Mouse (Mus musculus) stomach, adult 2 months (tissue): ENCODE measurements around the gene Taar7b. TPM values are rescaled to one million over a fixed set of nuclear protein-coding genes. Genes with fewer than 3 reads are reported as not detected.

ENCODE experiments used
- polyA plus RNA-seq: library from polyadenylated mRNA; depleted of rRNA; stranded (reverse); fragments of >200 nt; gene quantifications from 2 replicates; pipeline ENCODE4 v1.2.3, GENCODE M21; 2012; rRNA removed

Gene Taar7b
- polyA plus RNA-seq: not detected in 2 replicates

DNA sequence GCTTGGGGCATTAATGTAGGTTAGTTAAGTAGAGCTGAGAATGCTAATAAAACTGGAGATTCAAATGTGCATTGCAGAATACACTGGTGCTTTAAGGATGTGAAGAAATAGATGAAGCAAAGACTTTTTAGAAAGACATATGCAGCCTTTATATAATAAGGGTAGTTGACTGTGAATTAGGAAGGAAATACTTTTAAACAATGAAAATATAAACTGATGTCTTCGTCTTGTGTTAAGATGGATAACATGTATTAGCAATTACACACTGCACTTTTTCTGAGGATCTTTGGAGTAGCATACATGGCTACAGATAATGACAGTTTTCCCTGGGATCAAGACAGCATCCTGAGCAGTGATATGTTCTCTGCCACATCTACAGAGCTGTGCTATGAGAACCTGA, at the start of gene Taar7b:
Taar7b (plus strand) TSS at position 301 of the 400 bp plus-strand sequence.

DNA sequence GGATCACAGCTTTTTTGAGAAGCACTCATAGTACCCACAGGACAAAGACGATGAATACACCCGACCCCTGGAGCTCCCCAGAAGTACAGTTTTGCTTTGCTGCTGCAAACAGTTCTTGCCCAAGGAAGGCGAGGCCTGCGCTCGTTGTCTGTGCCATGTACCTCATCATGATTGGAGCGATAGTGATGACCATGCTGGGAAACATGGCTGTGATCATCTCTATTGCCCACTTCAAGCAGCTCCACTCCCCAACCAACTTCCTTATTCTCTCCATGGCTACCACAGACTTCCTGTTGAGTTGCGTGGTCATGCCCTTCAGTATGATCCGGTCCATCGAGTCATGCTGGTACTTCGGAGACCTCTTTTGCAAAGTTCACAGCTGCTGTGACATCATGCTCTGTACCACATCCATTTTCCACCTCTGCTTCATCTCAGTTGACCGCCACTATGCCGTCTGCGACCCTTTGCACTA, 39.3 kb upstream of the Taar7b start, which contains the start of gene Taar4:
Taar4 (plus strand) TSS at position 51 of the 472 bp plus-strand sequence.

DNA sequence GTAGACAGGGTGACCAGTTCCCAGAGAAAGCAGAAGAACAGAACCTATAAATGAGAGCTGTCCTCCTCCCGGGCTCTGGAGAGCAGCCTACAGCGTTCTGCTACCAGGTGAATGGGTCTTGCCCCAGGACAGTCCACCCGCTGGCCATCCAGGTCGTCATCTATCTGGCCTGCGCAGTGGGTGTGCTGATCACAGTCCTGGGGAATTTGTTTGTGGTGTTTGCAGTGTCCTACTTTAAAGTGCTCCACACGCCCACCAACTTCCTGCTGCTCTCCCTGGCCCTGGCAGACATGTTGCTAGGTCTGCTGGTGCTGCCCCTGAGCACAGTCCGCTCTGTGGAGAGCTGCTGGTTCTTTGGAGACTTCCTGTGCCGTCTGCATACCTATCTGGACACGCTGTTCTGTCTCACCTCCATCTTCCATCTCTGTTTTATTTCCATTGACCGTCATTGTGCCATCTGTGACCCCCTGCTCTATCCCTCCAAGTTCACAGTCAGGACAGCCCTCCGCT, 29.0 kb upstream of the Taar7b start, which contains the start of gene Taar5:
Taar5 (plus strand) TSS at position 51 of the 510 bp plus-strand sequence.

DNA sequence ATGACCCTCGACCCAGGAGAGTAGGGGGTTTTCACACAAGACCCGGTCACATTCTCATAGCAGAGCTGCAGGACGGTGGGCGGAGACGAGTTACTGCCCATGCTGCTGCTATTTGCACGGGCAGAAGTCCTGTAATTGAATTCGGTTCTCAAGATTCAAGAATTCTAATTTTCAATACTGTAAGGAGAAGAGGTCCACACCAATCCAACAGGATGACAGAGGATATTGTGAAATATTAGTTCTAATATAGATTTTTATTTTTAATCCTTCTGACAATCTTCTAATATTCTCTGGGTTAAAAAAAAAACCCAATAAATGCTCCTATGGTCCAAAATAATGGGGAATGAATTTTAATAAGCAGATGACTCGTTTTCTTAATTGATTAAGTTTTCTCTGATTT, 14.2 kb upstream of the Taar7b start, which contains the start of gene Taar6:
Taar6 (minus strand) TSS at position 101 of the 400 bp plus-strand sequence.

DNA sequence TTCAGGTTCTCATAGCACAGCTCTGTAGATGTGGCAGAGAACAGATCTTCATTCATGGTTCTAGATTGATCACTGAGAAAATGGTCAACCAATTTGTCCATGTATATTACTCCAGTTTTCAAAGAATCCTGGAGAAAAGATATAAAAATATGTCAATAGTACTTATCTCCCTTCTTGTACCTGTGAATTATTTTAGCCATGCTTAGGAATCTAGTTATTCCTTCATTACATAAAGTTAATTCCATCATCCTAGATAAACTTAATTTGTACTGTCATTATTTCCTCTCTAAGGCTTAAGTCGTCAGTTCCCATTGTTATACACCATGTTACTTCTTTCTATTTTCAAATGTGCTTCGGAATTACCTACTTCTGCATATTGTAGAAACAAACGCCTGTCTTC, 6.4 kb upstream of the Taar7b start, which contains the start of gene Taar7a:
Taar7a (minus strand) TSS at position 101 of the 400 bp plus-strand sequence.

DNA sequence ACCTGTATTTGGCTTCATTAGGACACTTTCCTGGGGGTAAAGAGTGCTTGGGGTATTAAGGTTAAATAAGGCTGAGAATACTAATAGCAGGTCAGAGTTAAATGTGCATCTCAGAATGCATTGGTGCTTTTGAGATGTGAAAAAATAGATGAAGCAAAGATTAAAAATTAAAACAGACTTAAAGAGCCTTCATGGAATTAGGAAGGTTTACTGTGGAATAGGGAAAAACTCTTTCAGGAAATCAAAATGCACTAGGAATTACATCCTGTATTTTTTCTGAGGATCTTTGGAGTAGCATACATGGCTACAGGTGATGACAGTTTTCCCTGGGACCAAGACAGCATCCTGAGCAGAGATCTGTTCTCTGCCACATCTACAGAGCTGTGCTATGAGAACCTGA, 27.2 kb downstream of the Taar7b start, which contains the start of gene Taar7d:
Taar7d (plus strand) TSS at position 301 of the 400 bp plus-strand sequence.

DNA sequence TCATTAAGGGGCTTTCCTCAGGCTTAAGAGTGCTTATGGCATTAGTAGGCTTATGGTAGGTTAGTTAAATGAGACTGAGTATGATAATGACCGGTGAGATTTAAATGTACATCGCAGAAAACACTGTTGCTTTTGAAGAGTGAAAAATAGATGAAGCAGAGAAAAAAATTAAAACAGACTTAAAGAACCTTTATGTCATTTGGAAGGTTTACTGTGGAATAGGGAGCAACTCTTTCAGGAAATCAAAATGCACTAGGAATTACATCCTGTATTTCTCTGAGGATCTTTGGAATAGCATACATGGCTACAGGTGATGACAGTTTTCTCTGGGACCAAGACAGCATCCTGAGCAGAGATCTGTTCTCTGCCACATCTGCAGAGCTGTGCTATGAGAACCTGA, 37.6 kb downstream of the Taar7b start, which contains the start of gene Taar7e:
Taar7e (plus strand) TSS at position 301 of the 400 bp plus-strand sequence.

DNA sequence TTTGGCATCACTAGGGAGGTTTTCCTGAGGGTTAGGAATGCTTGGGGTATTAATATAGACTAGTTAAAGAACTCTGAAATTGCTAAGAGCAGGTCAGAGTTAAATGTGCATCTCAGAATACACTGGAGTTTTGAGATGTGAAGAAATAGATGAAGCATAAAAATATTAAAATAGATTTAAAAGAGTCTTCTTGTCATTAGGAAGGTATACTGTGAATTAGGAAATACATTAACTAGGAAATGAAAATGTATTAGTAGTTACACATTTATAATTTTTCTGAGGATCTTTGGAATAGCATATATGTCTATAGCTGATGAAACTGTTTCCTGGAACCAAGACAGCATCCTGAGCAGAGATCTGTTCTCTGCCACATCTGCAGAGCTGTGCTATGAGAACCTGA, 49.5 kb downstream of the Taar7b start, which contains the start of gene Taar7f:
Taar7f (plus strand) TSS at position 301 of the 400 bp plus-strand sequence.

Other genes starting within 250 kb of the Taar7b start
- 723 and 914 TPM in 2 replicates for gene Rps12, start 212.7 kb upstream of the Taar7b start, polyA plus RNA-seq
- 4.8 and 7.0 TPM in 2 replicates for gene Slc18b1, start 203.0 kb upstream of the Taar7b start, polyA plus RNA-seq
- gene Vnn3, start 148.5 kb upstream of the Taar7b start, polyA plus RNA-seq: 0.03 TPM in 1 of 2 replicates, not detected in the other
- 0.37 and 0.80 TPM in 2 replicates for gene Vnn1, start 105.3 kb upstream of the Taar7b start, polyA plus RNA-seq
- 0.09 TPM in 1 of 2 replicates, not detected in the other for gene Taar1, start 79.6 kb upstream of the Taar7b start, polyA plus RNA-seq
- not detected in 2 replicates for gene Taar2, start 61.4 kb upstream of the Taar7b start, polyA plus RNA-seq
- not detected in 2 replicates for gene Taar3, start 50.4 kb upstream of the Taar7b start, polyA plus RNA-seq
- gene Taar4, start 39.4 kb upstream of the Taar7b start, polyA plus RNA-seq: not detected in 2 replicates
- gene Taar5, start 29.2 kb upstream of the Taar7b start, polyA plus RNA-seq: not detected in 2 replicates
- gene Taar6, start 14.3 kb upstream of the Taar7b start, polyA plus RNA-seq: not detected in 2 replicates
- not detected in 2 replicates for gene Taar7a, start 6.5 kb upstream of the Taar7b start, polyA plus RNA-seq
- not detected in 2 replicates for gene Taar7d, start 27.3 kb downstream of the Taar7b start, polyA plus RNA-seq
- not detected in 2 replicates for gene Taar7e, start 37.7 kb downstream of the Taar7b start, polyA plus RNA-seq
- gene Taar7f, start 49.6 kb downstream of the Taar7b start, polyA plus RNA-seq: not detected in 2 replicates
- not detected in 2 replicates for gene Taar8a, start 76.6 kb downstream of the Taar7b start, polyA plus RNA-seq
- gene Taar8b, start 92.4 kb downstream of the Taar7b start, polyA plus RNA-seq: not detected in 2 replicates
- not detected in 2 replicates for gene Taar8c, start 102.0 kb downstream of the Taar7b start, polyA plus RNA-seq
- gene Taar9, start 109.6 kb downstream of the Taar7b start, polyA plus RNA-seq: not detected in 2 replicates
- gene Stx7, start 149.4 kb downstream of the Taar7b start, polyA plus RNA-seq: 21.5 and 26.1 TPM in 2 replicates
- 3.1 and 3.2 TPM in 2 replicates for gene Moxd1, start 223.6 kb downstream of the Taar7b start, polyA plus RNA-seq